ENCODE assay signal across 28 mouse cellular contexts in the genomic region with DNA sequence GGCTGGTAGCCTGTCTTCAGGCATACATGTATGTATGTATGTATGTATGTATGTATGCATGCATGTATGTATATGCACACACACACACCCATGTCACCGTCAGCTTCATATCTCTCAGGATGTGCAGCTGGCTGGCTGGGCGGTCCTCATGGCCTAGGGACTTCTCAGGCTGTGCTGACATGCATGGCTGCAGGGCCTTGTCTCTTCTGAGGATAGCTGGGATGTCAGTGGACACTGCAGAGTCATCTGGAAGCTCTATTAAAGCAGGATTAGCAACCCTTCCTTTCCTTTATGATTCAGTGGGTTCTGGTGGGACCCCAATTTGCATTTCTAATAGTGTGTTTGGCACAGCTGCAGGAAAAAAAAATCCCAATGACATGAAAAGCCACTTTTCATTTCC.
DNase-seq lines count a peak whose midpoint lies in the region; ATAC-seq lines count a peak whose summit lies in the region.
"Had no signal": no experiment of that assay in that cellular context is flagged by ENCODE, and none has a peak within 500 bp of the region (broad histone marks: within the 10 kb centered on the region; RNA-seq: fewer than 3 reads in every experiment).

No protein-coding gene starts in this region.

- no peaks in the 10 kb centered on the region for H3K36me3 ChIP-seq in megakaryocyte, embryonic 14.5 days (replicated peaks; ENCODE audit: low read length)
- no peaks in the 10 kb centered on the region for H3K36me3 ChIP-seq in hindbrain, embryonic 14.5 days (replicated peaks; ENCODE audit: control insufficient read depth, insufficient read depth)
- no peaks in the 10 kb centered on the region for H3K36me3 ChIP-seq in midbrain, embryonic 12.5 days
- H3K36me3 ChIP-seq in neural tube, embryonic 15.5 days: no peaks in the 10 kb centered on the region
- H3K36me3 ChIP-seq: embryonic facial prominence, embryonic 12.5 days; heart, embryonic 15.5 days; limb, embryonic 12.5 days; liver, embryonic 15.5 days had no signal

- H3K27me3 ChIP-seq in megakaryocyte, embryonic 14.5 days (replicated peaks): no peaks in the 10 kb centered on the region
- H3K27me3 ChIP-seq in hindbrain, embryonic 14.5 days (ENCODE audit: control insufficient read depth, insufficient read depth, low read length): no peaks in the 10 kb centered on the region
- no peaks in the 10 kb centered on the region for H3K27me3 ChIP-seq in midbrain, embryonic 12.5 days
- H3K27me3 ChIP-seq in neural tube, embryonic 15.5 days (replicated peaks): no peaks in the 10 kb centered on the region
- H3K27me3 ChIP-seq: embryonic facial prominence, embryonic 12.5 days; heart, embryonic 15.5 days; limb, embryonic 12.5 days; liver, embryonic 15.5 days had no signal

- no peak for DNase-seq in hindbrain, embryonic 14.5 days (ENCODE audit: low spot score)
- DNase-seq in kidney, postnatal 4 days: no peak
- no peak for DNase-seq in adrenal gland, adult 2 months
- DNase-seq: adrenal gland, adult 8-10 months; B cell, adult 2 months; cerebellum, adult 11 months; cerebellum, adult 9-11 months; embryo, embryonic 11 days; forebrain, postnatal 0 days; gastrocnemius, postnatal 10 days; kidney, adult 9 months; kidney, postnatal 10 days; layer of hippocampus, adult 9-11 months; lung, embryonic 14.5 days; lung, postnatal 14 days; right cerebral cortex, adult 18-20 months; spleen, adult 18-20 months; thymus, postnatal 14 days had no signal

- H3K9ac ChIP-seq in hindbrain, embryonic 14.5 days: no peak overlapping the region
- H3K9ac ChIP-seq in midbrain, embryonic 12.5 days (replicated peaks): no peak overlapping the region
- no peak overlapping the region for H3K9ac ChIP-seq in neural tube, embryonic 15.5 days (replicated peaks)
- H3K9ac ChIP-seq: embryonic facial prominence, embryonic 12.5 days; forebrain, postnatal 0 days; heart, embryonic 15.5 days; limb, embryonic 12.5 days; liver, embryonic 15.5 days; lung, embryonic 14.5 days had no signal

- peak overlapping the region; percentile 10; the same call in 1 of the 2 replicates for H3K27ac ChIP-seq in hindbrain, embryonic 14.5 days
- H3K27ac ChIP-seq in midbrain, embryonic 12.5 days (replicated peaks): peak overlapping the region; percentile 44
- peak overlapping the region; percentile 29; the same call in 1 of the 2 replicates for H3K27ac ChIP-seq in neural tube, embryonic 15.5 days (replicated peaks)
- H3K27ac ChIP-seq: embryonic facial prominence, embryonic 12.5 days; heart, embryonic 15.5 days; limb, embryonic 12.5 days; liver, embryonic 15.5 days had no signal

- no peak for ATAC-seq in megakaryocyte, adult 5-6 weeks (ENCODE audit: poor library complexity, severe bottlenecking)
- no peak for ATAC-seq in hindbrain, embryonic 14.5 days (ENCODE audit: low FRiP score)
- peak; percentile 74 for ATAC-seq in midbrain, embryonic 12.5 days (ENCODE audit: low FRiP score, low read depth)
- ATAC-seq in neural tube, embryonic 15.5 days (ENCODE audit: low FRiP score): no peak
- ATAC-seq: activated CD4-positive, CD25-positive, alpha-beta regulatory T cell, adult 4 months; forebrain, postnatal 0 days; intestine, embryonic 16.5 days had no signal

- peaks cover 10% of the 10 kb centered on the region; the same call in 1 of the 2 replicates for H3K9me3 ChIP-seq in megakaryocyte, embryonic 14.5 days
- H3K9me3 ChIP-seq in hindbrain, embryonic 14.5 days (ENCODE audit: control insufficient read depth, low read length): no peaks in the 10 kb centered on the region
- H3K9me3 ChIP-seq in midbrain, embryonic 12.5 days: no peaks in the 10 kb centered on the region
- no peaks in the 10 kb centered on the region for H3K9me3 ChIP-seq in neural tube, embryonic 15.5 days (replicated peaks)
- H3K9me3 ChIP-seq: embryonic facial prominence, embryonic 12.5 days; heart, embryonic 15.5 days; limb, embryonic 12.5 days; liver, embryonic 15.5 days had no signal

- peak overlapping the region; percentile 60 for H3K4me3 ChIP-seq in megakaryocyte, embryonic 14.5 days (replicated peaks)
- no peak overlapping the region for H3K4me3 ChIP-seq in hindbrain, embryonic 14.5 days (replicated peaks; ENCODE audit: low read length)
- H3K4me3 ChIP-seq in midbrain, embryonic 12.5 days: no peak overlapping the region
- no peak overlapping the region for H3K4me3 ChIP-seq in neural tube, embryonic 15.5 days (replicated peaks)
- H3K4me3 ChIP-seq: embryonic facial prominence, embryonic 12.5 days; heart, embryonic 15.5 days; limb, embryonic 12.5 days; liver, embryonic 15.5 days had no signal

- no peak overlapping the region for H3K4me2 ChIP-seq in hindbrain, embryonic 14.5 days (replicated peaks)
- no peak overlapping the region for H3K4me2 ChIP-seq in midbrain, embryonic 12.5 days (replicated peaks)
- no peak overlapping the region for H3K4me2 ChIP-seq in neural tube, embryonic 15.5 days
- H3K4me2 ChIP-seq: embryonic facial prominence, embryonic 12.5 days; heart, embryonic 15.5 days; limb, embryonic 12.5 days; liver, embryonic 15.5 days; lung, embryonic 14.5 days had no signal

- WGBS in hindbrain, embryonic 14.5 days: 56% methylated on average over 2 of the region's 2 CpGs
- WGBS in midbrain, embryonic 12.5 days: 46% methylated on average over 2 of the region's 2 CpGs
- 78% methylated on average over 2 of the region's 2 CpGs for WGBS in neural tube, embryonic 15.5 days

- no peaks in the 10 kb centered on the region for H3K4me1 ChIP-seq in megakaryocyte, embryonic 14.5 days
- peaks cover 8% of the 10 kb centered on the region; the same call in 1 of the 2 replicates for H3K4me1 ChIP-seq in hindbrain, embryonic 14.5 days (replicated peaks; ENCODE audit: control insufficient read depth, insufficient read depth, low read length)
- H3K4me1 ChIP-seq in midbrain, embryonic 12.5 days: peaks cover 7% of the 10 kb centered on the region; the same call in 1 of the 2 replicates
- 0 out of 2 replicates have a peak, but pooled peaks cover 4% of the 10 kb centered on the region for H3K4me1 ChIP-seq in neural tube, embryonic 15.5 days
- H3K4me1 ChIP-seq: embryonic facial prominence, embryonic 12.5 days; limb, embryonic 12.5 days; liver, embryonic 15.5 days had no signal
